Mouse (Mus musculus): ENCODE results near the gene Samd11. TPM values are rescaled to one million over a fixed set of nuclear protein-coding genes. Genes with fewer than 3 reads are reported as not detected.

The Samd11 gene
- total RNA-seq (2021), result under 1 TPM; 0.22 TPM
- long read RNA-seq, experiment 1, result 0 reads
- long read RNA-seq, experiment 2, result 0 reads

- DNase-seq, result no peak
- intact Hi-C loops (cut with DNase I), result no loop called here
These were observed at the start of gene Samd11 for GRCm38 (mm10) chr4:156255078-156255839. TSS of gene Samd11 (minus strand) at chr4:156255657.

- intact Hi-C loops (cut with DNase I), result no loop called here
These were observed 938 bp downstream of the Samd11 start for GRCm38 (mm10) chr4:156254361-156255077.

GRCm38 (mm10) chr4:156253043-156253442 is 2.4 kb downstream of the Samd11 start:
- intact Hi-C loops (cut with DNase I), result no loop called here
- DNase-seq, result no peak

More at GRCm38 (mm10) chr4:156254361-156255077, 938 bp downstream of the Samd11 start:
- no peak for DNase-seq

- no peak for DNase-seq
- intact Hi-C loops (cut with DNase I), result no loop called here
These were observed 2.8 kb downstream of the Samd11 start for GRCm38 (mm10) chr4:156252619-156253018.

GRCm38 (mm10) chr4:156252140-156252539 is 3.3 kb downstream of the Samd11 start:
- intact Hi-C loops (cut with DNase I), result no loop called here
- DNase-seq, result no peak

- DNase-seq, result no peak
- intact Hi-C loops (cut with DNase I), result no loop called here
These were observed 4.4 kb downstream of the Samd11 start for GRCm38 (mm10) chr4:156251081-156251480.

GRCm38 (mm10) chr4:156249567-156249966 is 5.9 kb downstream of the Samd11 start:
- intact Hi-C loops (cut with DNase I), result no loop called here

GRCm38 (mm10) chr4:156236651-156237447 is 18.6 kb downstream of the Samd11 start:
- DNase-seq, result no peak
- intact Hi-C loops (cut with DNase I), result no loop called here

More at GRCm38 (mm10) chr4:156249567-156249966, 5.9 kb downstream of the Samd11 start:
- no peak for DNase-seq

- DNase-seq, result peak; percentile 93
- intact Hi-C loops (cut with DNase I), result no loop called here
These were observed 19.5 kb downstream of the Samd11 start, which contains the start of gene Noc2l for GRCm38 (mm10) chr4:156235808-156236533. TSS of gene Noc2l (plus strand) at chr4:156236010.

GRCm38 (mm10) chr4:156235360-156235770 is 20.1 kb downstream of the Samd11 start:
- intact Hi-C loops (cut with DNase I), result no loop called here
- DNase-seq, result no peak

- intact Hi-C loops (cut with DNase I), result loop anchor here (5.0 kb wide), 1 partner anchor 122 kb away; no protein-coding TSS in a partner anchor
- peak; percentile 83 to 84 for DNase-seq
These were observed 20.7 kb downstream of the Samd11 start, which contains the start of gene Plekhn1 for GRCm38 (mm10) chr4:156234701-156235213. TSS of gene Plekhn1 (minus strand) at chr4:156234857.

GRCm38 (mm10) chr4:156234021-156234501 is 21.4 kb downstream of the Samd11 start:
- intact Hi-C loops (cut with DNase I), result loop anchor here (5.0 kb wide), 1 partner anchor 122 kb away; no protein-coding TSS in a partner anchor
- peak in 1 of 2 experiments; percentile 28 for DNase-seq

GRCm38 (mm10) chr4:156228393-156229024 is 26.9 kb downstream of the Samd11 start:
- no peak for DNase-seq
- intact Hi-C loops (cut with DNase I), result no loop called here

GRCm38 (mm10) chr4:156227752-156228392 is 27.6 kb downstream of the Samd11 start:
- peak; percentile 53 to 54 for DNase-seq

GRCm38 (mm10) chr4:156224276-156224675 is 31.2 kb downstream of the Samd11 start:
- no peak for DNase-seq
- intact Hi-C loops (cut with DNase I), result no loop called here

More at GRCm38 (mm10) chr4:156227752-156228392, 27.6 kb downstream of the Samd11 start:
- intact Hi-C loops (cut with DNase I), result no loop called here

- intact Hi-C loops (cut with DNase I), result no loop called here
- DNase-seq, result no peak
These were observed 35.5 kb downstream of the Samd11 start for GRCm38 (mm10) chr4:156219936-156220335.

GRCm38 (mm10) chr4:156217838-156218237 is 37.6 kb downstream of the Samd11 start:
- intact Hi-C loops (cut with DNase I), result no loop called here

GRCm38 (mm10) chr4:156217022-156217669 is 38.3 kb downstream of the Samd11 start:
- intact Hi-C loops (cut with DNase I), result no loop called here
- peak in 1 of 2 experiments; percentile 35 for DNase-seq

More at GRCm38 (mm10) chr4:156217838-156218237, 37.6 kb downstream of the Samd11 start:
- DNase-seq, result peak in 1 of 2 experiments; percentile 27

Measured in heart, postnatal 14 days (tissue).